Mouse (Mus musculus) brain, embryonic 14.5 days (tissue): ENCODE measurements at regions not wholly inside any gene's neighbourhood (a gene's known extent, or its start where the extent isn't known, plus 50 kb on each side); places are given as distances from the start of the nearest gene placed in this dataset.

Experiments
- CTCF ChIP-seq: fragments of 200-500 bp; IDR thresholded peaks from 2 replicates; pipeline ENCODE4 v1.5.1; 2012; ENCODE audit warnings: inconsistent platforms, mild to moderate bottlenecking, moderate library complexity, borderline replicate concordance; ENCODE audit not compliant: insufficient read depth, insufficient read length; ENCODE audit errors: extremely low read depth
- POLR2A ChIP-seq: fragments of 200-500 bp; IDR thresholded peaks from 2 replicates; pipeline ENCODE4 v1.6.1; 2012; ENCODE audit warnings: mild to moderate bottlenecking, inconsistent platforms, borderline replicate concordance; ENCODE audit not compliant: poor library complexity, insufficient read depth, insufficient read length, severe bottlenecking; ENCODE audit errors: extremely low read depth

DNA sequence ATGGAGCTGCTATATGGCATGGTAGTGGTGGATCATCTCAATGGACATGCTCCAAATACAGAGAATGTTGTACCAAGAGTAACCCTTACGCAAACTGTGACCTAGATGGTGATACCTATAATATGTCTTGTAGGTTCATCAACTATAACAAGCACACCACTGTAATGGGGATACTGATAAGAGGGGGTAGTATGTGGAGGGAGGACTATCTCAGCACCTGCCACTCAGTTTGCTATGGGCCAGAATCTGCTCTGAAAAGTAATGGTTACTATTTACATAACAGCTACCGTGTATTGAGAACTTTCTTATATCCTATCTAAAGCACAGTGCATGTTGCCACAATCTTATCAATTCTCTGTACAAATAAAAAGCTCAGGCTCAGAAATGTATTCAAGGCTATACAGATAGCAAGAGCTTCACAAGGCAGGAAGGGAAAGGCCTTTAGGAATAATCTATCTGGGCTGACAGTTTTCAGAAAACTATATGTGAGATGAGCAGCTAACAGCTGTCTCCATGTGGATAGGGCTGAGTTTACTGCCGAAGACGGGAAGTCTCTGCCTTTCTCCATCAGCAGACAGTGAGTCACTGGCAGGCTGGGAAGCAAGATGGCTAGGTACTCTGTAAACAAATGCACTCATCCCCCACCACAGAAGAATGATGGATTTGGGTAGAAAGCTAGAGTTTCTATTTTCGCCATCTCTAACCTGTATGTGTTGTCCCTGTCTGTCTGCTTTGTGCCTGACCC lies 77.1 kb upstream of the Nck2 start:
- no peak for TF ChIP-seq POLR2A
- no peak for TF ChIP-seq CTCF
